Mouse (Mus musculus) layer of hippocampus, postnatal 10 days (tissue): ENCODE data around the gene 3110082I17Rik. TPM values are rescaled to one million over a fixed set of nuclear protein-coding genes. Genes with fewer than 3 reads are reported as not detected.

Source experiments
- DNase-seq, 2 experiments: peaks; one replicate each; pipeline ENCODE4 v3.0.0; 2021; ENCODE audit warnings: low spot score in 2 of 2
- long read RNA-seq: library from polyadenylated mRNA; stranded (forward); transcript quantifications from one replicate; pipeline ENCODE4 v2.0.0, GENCODE M21; 2023
- total RNA-seq, 2 experiments: library from RNA; stranded (reverse); gene quantifications; 2 replicates each; pipeline ENCODE4 v1.2.3; 2021

3110082I17Rik gene
- total RNA-seq, result 10 to 100 TPM; 19.3 to 21.0 TPM
- long read RNA-seq, transcript 3110082I17Rik-201 (5 exons, 1,429 nt), result major isoform, 27 of 36 reads
- long read RNA-seq, partial matches to known transcripts, result 0 of 36 reads
- long read RNA-seq, other reads (novel, unspliced or antisense), result 8 of 36 reads

- peak; percentile 100 for DNase-seq
These were observed at the start of gene 3110082I17Rik for GRCm38 (mm10) chr5:139460384-139461067. Gene 3110082I17Rik (minus strand): TSS chr5:139460527.

GRCm38 (mm10) chr5:139506207-139506606, 45.9 kb upstream of the 3110082I17Rik start:
- no peak for DNase-seq

GRCm38 (mm10) chr5:139505073-139505606, 44.8 kb upstream of the 3110082I17Rik start:
- peak; percentile 80 to 87 for DNase-seq

GRCm38 (mm10) chr5:139502281-139502680, 42.0 kb upstream of the 3110082I17Rik start:
- no peak for DNase-seq

- DNase-seq, result no peak
These were observed 38.5 kb upstream of the 3110082I17Rik start for GRCm38 (mm10) chr5:139498791-139499190.

- no peak for DNase-seq
These were observed 36.6 kb upstream of the 3110082I17Rik start for GRCm38 (mm10) chr5:139496939-139497338.

GRCm38 (mm10) chr5:139495019-139495669, 34.8 kb upstream of the 3110082I17Rik start:
- peak; percentile 29 to 41 for DNase-seq

GRCm38 (mm10) chr5:139493690-139494089, 33.4 kb upstream of the 3110082I17Rik start:
- no peak for DNase-seq

- DNase-seq, result no peak
These were observed 31.0 kb upstream of the 3110082I17Rik start for GRCm38 (mm10) chr5:139491348-139491747.

- no peak for DNase-seq
These were observed 29.8 kb upstream of the 3110082I17Rik start for GRCm38 (mm10) chr5:139490131-139490530.

- DNase-seq, result peak; percentile 99
These were observed 24.0 kb upstream of the 3110082I17Rik start, which contains the start of gene Zfand2a for GRCm38 (mm10) chr5:139484185-139484814. Gene Zfand2a (minus strand): TSS chr5:139484549.

GRCm38 (mm10) chr5:139483171-139483848, 23.0 kb upstream of the 3110082I17Rik start:
- DNase-seq, result no peak

GRCm38 (mm10) chr5:139480406-139480805, 20.1 kb upstream of the 3110082I17Rik start:
- DNase-seq, result no peak

- DNase-seq, result no peak
These were observed 18.8 kb upstream of the 3110082I17Rik start for GRCm38 (mm10) chr5:139479088-139479487.

- no peak for DNase-seq
These were observed 14.4 kb upstream of the 3110082I17Rik start for GRCm38 (mm10) chr5:139474741-139475140.

- peak; percentile 49 to 61 for DNase-seq
These were observed 7.7 kb upstream of the 3110082I17Rik start for GRCm38 (mm10) chr5:139467998-139468397.

GRCm38 (mm10) chr5:139466801-139467200, 6.5 kb upstream of the 3110082I17Rik start:
- DNase-seq, result no peak

GRCm38 (mm10) chr5:139466373-139466772, 6.0 kb upstream of the 3110082I17Rik start:
- DNase-seq, result no peak

GRCm38 (mm10) chr5:139464874-139465273, 4.5 kb upstream of the 3110082I17Rik start:
- DNase-seq, result no peak

- no peak for DNase-seq
These were observed 389 bp downstream of the 3110082I17Rik start for GRCm38 (mm10) chr5:139459938-139460337.

- no peak for DNase-seq
These were observed 3.1 kb downstream of the 3110082I17Rik start for GRCm38 (mm10) chr5:139457241-139457640.
